Mouse (Mus musculus) CD4-positive, CD25-positive, alpha-beta regulatory T cell, adult 4 months (primary cell): ENCODE measurements around the gene Sypl2. TPM values are rescaled to one million over a fixed set of nuclear protein-coding genes. Genes with fewer than 3 reads are reported as not detected.
A peak's percentile ranks its signal among the peaks of the same experiment; 100 is the strongest.

Experiments used
- ATAC-seq: one replicate; pipeline ENCODE4 v1.8.0; 2017
- polyA plus RNA-seq, 2 experiments: library from polyadenylated mRNA; unstranded; fragments of 100-300 nt; shearing (Covaris generic); gene quantifications; one replicate each; pipeline ENCODE4 v1.2.1; 2017

Gene Sypl2
- polyA plus RNA-seq, 2 experiments from 2014 or later = 0.08 TPM; not detected in 1

DNA sequence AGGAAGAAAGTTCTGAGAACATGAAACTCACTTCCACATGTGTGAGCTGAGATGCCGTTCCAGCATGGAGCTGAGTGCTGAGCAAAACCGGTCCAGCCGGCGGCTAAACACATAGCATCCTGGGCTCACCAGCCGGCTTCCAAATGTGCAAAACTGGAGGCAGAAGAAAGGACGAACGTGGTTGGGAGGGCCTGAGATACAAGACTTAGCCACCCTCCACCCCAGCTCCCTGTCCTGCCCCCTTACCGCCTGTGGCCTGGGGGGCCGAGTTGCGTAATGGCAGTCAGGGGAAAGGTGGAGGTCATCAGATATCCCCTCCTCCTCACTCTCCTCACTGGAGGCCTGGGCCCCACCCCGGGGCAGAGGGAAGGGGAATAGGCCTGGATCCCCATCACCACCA, 22.0 kb downstream of the Sypl2 start:
- no peak for ATAC-seq

DNA sequence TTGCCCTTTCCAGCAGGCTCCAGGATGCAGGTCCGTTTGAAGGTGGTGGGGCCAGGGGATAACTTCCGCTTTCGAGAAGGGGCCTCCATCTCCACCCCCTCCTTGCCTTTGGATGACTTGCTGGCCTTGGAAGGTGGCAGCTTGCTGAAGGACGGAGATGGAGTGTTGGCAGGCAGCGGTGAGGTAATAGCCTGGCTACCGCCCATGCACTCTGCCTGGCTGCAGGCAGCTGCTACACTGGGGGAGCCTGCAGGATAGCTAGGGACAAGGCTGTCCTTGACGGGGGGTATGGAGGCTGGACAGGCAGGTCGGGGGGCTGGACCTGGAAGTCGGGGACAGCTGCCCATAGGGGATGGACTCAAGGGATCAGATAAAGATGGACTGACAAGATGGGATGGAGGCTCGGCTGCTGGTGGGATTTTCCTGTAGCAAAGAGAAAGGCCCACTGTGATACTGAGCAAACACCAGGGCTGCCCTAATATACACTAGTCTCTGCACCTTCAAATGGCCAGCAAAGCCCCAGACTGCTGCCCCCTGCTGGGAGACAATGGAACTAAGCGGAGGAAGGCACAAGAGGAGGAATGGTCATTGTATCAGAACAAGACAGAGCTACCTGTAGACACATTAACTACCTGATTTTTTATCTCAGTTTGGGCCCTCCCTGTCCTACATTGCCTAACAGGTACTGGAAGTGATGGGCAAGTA, 22.7 kb downstream of the Sypl2 start:
- no peak for ATAC-seq

DNA sequence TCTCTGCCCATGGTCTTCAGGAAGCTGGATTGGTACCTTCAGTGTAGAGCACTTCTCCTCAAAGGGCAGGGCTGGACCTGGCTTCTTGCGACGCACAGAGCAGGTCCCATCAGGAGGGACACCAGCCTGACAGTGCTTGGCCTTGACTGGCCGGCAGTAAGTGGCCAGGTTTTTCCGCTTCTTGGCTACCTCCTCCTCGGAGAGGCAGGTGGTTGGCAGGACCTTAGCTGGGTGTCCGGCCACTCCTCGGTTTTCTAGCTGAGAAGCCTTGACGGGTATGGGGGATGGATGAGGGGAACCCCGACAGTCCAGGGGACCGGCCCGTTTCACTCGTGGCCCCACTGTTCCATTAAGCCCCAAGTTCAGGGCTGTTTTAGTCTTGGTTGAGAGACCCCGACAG, 23.2 kb downstream of the Sypl2 start:
- ATAC-seq = no peak

- ATAC-seq = no peak
Observed at GRCm38 (mm10) chr3:108202506-108202905, 23.9 kb downstream of the Sypl2 start.

DNA sequence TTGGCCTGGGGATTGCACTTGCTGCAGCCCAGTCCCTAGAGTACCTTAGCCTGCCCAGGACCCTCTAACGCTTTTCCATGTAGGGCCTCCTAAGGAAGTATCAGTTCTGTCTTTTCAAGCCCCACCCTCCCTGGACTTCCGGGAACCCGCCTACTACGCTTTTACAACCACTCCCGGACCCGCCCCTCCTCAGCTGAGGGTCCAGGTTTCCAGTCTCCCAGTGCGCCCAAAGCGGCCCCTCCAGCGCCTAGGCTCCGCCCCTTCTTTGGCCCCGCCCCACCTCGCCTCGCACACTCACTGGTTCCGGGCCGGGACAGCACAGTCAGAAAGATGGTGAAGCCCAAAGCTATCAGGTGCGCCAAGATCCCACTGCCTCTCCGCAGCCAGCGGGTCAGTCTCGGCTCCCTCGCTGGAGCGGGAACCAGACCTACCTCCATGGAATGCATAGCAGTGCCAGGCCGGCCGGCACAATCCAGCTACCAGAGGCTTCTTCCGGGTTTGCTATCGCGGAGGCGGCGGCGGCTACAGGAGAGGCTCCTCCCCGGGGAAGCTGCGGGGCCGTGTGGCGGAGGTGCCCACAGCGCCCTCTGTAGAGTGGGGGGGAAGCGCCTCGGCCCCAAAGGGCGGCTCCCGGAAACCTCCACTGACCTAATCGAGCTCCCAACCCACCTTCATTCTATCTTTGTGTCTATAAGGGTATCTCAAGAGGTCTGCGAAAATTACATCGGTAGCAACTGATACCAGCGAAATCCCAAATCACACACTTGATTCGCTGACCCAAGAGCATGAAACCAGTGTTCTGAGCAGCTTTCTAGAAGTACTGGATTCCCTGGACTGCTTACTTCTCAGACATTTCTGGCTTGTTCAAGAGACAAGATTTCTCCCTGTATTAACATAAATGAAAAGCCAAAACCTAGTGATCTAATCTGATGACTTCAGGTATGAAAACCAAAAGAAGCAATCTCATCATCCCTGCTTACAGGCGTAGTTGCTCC, 25.8 kb downstream of the Sypl2 start, which contains the start of gene Cyb561d1:
Cyb561d1 (minus strand) TSS at position 884 of the 995 bp plus-strand sequence.
- peak; percentile 91 for ATAC-seq

DNA sequence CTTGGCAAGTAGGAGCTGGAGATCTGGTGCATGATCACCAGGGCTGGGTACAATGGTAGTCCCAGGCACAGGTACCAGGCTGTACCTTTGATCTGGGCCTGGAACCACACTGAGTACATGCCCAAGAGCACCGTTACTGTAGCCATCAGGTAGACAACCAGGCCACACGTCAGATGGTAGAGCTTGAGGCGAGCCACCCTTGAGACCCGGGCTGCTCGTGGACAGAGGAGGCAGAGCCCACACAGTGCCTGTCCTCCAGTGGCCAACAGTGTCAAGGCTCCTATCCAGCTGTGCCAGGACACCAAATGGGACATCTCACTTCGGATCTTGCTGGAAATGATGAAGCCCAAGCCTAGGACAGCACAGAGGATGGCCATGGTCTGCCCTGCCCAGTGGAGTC, 27.2 kb downstream of the Sypl2 start:
- no peak for ATAC-seq

GRCm38 (mm10) chr3:108197066-108197497, 29.4 kb downstream of the Sypl2 start:
- no peak for ATAC-seq

GRCm38 (mm10) chr3:108195941-108196590, 30.4 kb downstream of the Sypl2 start:
- ATAC-seq = no peak

- ATAC-seq = no peak
Observed at GRCm38 (mm10) chr3:108195287-108195686, 31.2 kb downstream of the Sypl2 start.

DNA sequence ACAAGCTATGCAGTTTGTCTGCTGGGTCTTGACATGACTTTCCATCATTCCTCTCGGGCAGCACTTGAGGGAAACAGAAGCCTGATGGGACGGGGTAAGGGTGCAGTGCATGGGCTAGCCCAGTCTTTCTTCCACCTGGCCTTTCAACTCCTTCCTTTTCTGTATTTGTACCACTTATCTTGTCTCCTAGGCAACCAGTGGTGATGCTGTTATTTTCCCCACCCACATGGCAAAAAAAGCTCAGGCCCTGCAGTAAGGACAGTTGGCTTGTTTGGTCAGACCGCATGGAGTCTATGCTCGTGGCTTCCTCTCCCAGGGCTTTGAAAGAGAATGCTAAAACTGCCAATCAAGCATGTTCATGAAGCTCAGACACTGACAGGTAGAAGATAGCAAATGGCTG, 32.8 kb downstream of the Sypl2 start:
- ATAC-seq = no peak

GRCm38 (mm10) chr3:108189897-108190296, 36.6 kb downstream of the Sypl2 start:
- no peak for ATAC-seq

GRCm38 (mm10) chr3:108188716-108189490, 37.5 kb downstream of the Sypl2 start:
- ATAC-seq = no peak

- no peak for ATAC-seq
Observed at GRCm38 (mm10) chr3:108187111-108187795, 39.2 kb downstream of the Sypl2 start.

DNA sequence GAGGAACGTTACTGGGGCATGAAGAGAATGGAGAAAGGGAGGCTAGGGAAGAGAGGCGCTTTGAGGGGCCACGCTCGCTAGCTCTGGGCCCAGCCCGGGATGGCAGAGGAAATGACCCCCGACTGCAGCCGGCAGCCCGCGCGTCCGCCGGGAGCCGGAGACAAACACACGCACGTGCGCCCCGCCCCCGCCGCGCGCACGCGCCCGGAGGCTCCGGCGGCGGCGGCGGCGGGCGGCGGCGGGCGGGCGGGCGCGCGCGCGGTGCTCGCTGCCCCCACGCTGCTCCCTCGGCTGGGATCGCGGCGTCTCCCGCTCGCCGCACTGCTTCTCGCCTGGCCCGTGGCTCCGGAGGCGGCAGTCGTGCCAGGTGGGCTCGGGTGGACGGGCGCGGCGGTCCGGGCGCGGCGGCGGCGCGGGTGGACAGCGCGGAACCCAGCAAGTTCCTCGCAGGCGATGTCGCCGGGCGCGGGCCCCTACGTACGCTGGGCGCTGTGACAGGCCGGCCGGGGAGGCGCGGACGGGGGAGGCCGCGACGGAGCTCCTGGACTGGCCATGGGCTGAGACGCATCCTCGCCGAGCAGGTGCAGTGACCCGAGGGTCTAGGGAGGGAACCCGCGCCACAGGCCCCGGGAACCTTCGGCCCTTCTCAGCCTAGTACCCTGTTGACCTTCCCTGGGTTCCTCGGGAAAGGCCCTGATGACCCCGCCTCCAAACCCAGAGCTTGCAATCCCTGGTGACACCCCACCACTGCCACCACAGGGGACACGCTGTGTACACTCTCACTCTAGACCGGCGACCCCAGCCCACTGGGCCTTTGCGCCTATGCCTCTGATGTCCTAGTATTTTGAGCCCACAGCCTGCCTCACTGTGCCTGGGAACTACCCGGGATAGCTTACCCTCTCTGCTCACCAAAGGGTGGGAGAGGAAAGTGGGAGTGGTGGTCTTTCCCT, 40.1 kb downstream of the Sypl2 start, which contains the start of gene Amigo1:
Amigo1 (plus strand) TSS at position 238 of the 950 bp plus-strand sequence.
- ATAC-seq = peak; percentile 50

DNA sequence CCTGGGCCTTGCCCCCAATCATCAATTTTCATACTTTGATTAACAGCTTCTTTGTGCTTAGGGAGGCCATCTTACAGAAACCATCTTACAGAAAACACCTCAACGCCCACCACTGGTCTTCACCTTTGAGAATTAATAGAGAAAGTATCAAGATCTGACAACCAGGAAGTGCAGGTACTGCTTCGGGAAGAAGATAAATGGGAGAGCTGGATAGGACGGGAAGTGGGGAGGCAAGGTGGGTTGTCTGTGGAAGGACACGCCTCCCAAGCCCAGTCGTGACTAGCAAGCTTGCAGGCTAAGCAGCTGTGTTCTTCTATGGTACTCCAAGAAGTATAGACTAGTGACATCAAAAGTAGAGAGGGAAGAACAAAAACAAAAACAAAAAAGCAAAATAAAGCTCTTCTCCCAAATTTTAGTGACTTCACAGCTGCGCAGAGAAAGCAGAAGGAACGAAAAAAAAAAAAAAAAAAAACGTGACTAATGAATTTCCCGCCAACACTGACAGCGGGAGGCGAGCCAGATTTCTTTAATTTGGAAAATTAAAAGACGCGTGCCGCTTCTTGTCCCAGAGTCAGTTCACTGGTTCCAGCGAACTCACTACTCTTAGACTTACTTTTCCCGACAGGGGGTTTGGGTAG, 40.9 kb downstream of the Sypl2 start:
- ATAC-seq = peak; percentile 25

DNA sequence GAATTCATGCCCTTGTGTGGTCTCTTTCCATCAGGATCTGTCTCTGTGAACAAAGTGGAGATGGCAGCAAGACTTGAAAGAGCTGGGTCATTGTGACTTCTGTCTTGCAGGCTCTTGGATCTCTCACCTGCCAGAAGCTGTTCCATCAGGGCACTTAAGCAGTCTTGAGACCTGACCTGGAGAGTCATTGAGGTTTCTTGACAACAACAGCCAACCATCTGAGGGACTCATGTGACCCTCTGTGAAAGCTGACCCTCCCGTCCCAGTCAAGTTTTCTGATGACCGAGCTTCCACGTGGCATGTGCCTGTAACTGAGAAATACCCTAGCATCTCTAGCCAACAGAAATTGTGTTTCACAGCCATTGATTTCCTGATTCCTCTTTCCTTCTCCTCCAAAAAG, 41.7 kb downstream of the Sypl2 start:
- no peak for ATAC-seq

DNA sequence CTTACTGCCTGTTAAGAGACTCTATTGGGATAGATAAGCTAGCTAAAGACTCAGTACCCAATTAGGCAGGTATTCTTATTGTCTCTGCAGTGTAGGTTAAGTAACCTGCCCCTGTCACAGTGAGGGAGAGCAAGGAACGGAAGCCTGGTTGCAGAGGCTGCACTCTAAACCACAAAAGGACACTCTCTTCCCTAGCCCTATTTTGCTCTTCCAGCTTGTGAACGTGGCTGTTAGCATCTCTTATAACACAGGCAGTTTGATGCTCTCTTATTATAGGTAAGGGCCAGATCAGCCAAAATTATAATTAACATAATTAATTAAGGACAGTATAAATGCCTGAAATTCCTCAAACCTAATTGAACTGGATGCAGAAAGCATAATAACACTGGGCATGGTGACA, 45.9 kb downstream of the Sypl2 start:
- no peak for ATAC-seq

DNA sequence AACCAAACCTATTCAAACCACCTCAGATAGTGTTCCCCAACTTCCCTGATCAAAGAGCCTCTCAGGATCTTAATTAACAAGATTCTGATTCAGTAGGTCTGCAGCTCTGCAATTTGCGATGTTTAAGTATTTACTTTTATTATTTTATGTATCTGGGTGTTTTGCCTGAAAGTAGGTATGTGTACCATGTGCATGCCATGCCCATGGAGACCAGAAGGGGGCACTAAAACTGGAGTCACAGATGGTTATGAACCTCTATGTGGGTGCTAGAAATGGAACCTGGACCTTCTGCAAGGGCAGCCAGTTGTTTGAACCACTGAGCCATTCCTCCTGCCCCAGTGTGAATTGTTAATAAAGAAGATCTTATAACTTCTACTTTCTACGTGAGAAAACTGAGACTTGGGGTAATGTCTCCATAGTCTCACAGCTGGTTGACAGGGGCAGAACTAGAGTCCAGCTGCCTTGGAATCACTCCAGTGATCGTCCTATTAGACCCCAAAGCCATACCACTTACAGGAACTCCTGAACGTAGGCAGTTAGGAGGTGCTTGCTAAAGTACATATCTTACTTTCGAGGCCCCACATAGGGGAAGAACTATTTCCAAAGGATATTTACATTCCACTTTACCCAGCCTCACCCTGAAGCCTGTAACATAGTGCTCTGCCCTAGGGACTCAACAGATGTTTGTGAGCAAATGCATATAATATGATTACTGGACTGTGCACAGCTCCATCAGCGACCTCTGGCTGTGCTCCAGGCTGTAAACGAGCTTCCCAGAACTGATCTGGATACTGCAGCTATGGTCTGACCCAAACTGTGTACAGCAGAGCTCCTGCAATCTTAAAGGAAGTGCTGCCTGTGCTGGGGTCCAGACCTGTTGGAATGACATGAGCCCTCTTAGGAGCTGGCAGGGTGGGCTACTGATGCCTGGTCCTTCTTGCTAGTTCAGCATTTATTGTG, 47.4 kb downstream of the Sypl2 start:
- no peak for ATAC-seq
